Mouse (Mus musculus) forebrain, embryonic 16.5 days (tissue): ENCODE results near the gene Arap1. TPM values are rescaled to one million over a fixed set of nuclear protein-coding genes. Genes with fewer than 3 reads are reported as not detected.
A peak's percentile ranks its signal among the peaks of the same experiment; 100 is the strongest.

Experiments used
- ATAC-seq: fragments of 200-750 bp; cut with Nextera tagmentation; 2 replicates; pipeline ENCODE4 v1.8.0; 2017; ENCODE audit warnings: mild to moderate bottlenecking, moderate library complexity
- H3K27ac ChIP-seq: fragments of 300-500 bp; sonication (generic); 2 replicates; pipeline ENCODE4 v1.5.1; 2014; ENCODE audit warnings: low read length, control low read depth
- H3K27me3 ChIP-seq: fragments of 300-500 bp; sonication (generic); replicated peaks from 2 replicates; pipeline ENCODE4 v1.6.1; 2014; ENCODE audit warnings: low read length; ENCODE audit not compliant: control insufficient read depth, insufficient read depth
- H3K36me3 ChIP-seq: fragments of 300-500 bp; sonication (generic); 2 replicates; pipeline ENCODE4 v1.6.1; 2014; ENCODE audit not compliant: control insufficient read depth, insufficient read depth
- H3K4me1 ChIP-seq: fragments of 300-500 bp; sonication (generic); replicated peaks from 2 replicates; pipeline ENCODE4 v1.6.1; 2014; ENCODE audit warnings: low read length; ENCODE audit not compliant: control insufficient read depth, insufficient read depth
- H3K4me2 ChIP-seq: fragments of 300-500 bp; sonication (generic); 2 replicates; pipeline ENCODE4 v1.6.1; 2014; ENCODE audit warnings: mild to moderate bottlenecking, low read length, control low read depth
- H3K4me3 ChIP-seq: fragments of 300-500 bp; sonication (generic); replicated peaks from 2 replicates; pipeline ENCODE4 v1.5.1; 2014; ENCODE audit warnings: mild to moderate bottlenecking, low read length, control low read depth
- H3K9ac ChIP-seq: fragments of 300-500 bp; sonication (generic); replicated peaks from 2 replicates; pipeline ENCODE4 v1.6.1; 2014; ENCODE audit warnings: low read depth, low read length, control low read depth
- H3K9me3 ChIP-seq: fragments of 300-500 bp; sonication (generic); 2 replicates; pipeline ENCODE4 v1.6.1; 2016; ENCODE audit warnings: low read length; ENCODE audit not compliant: control insufficient read depth
- WGBS: fragments of 180-500 bp; shearing (Covaris S2); extraction: QIAGEN DNeasy Blood & Tissue Kit; methylation state at CpG from one replicate; pipeline ENCODE4 v1.1.7; 2014; 5-methylcytosine and 5-hydroxymethylcytosine counted together
- polyA plus RNA-seq: library from polyadenylated mRNA; unstranded; fragments of >200 nt; fragmentation: Nextera tagmentation; extraction: Ambion mirVana; gene quantifications from 2 replicates; pipeline ENCODE4 v1.2.1, GENCODE M21; 2015

The Arap1 gene
- polyA plus RNA-seq, 1 experiment from 2014 or later, result 8.8 TPM

DNA sequence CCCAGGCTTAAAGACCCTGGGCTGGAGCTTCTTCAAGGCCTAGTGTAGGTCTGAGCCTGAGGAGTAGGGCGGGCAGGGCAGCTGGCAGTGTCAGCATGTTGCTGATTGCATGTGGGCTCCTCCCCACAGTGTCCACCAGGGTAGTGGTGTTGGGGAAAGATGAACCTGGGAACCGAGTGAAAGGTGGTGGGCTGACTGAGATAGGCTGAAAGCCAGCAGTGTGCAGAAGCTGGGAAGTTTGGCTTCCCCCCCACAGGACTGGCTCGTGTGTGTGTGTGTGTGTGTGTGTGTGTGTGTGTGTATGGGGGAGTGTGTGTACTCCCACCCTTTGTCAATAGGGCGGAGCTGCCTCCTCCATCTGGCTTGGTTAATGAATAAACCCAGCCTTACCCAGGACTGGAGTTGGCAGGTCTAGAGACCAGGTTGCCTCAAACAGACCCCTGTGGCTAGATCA lies 24.7 kb upstream of the Arap1 start:
- no peak overlapping the region for H3K4me2 ChIP-seq
- no peaks in the 10 kb centered on the region; the same call in 1 of the 2 replicates for H3K27me3 ChIP-seq
- H3K27ac ChIP-seq, result no peak overlapping the region
- ATAC-seq, result no peak
- no peaks in the 10 kb centered on the region for H3K36me3 ChIP-seq
- WGBS, result 77% methylated on average over 4 of the region's 4 CpGs
- no peak overlapping the region for H3K4me3 ChIP-seq
- no peak overlapping the region for H3K9ac ChIP-seq
- H3K9me3 ChIP-seq, result no peaks in the 10 kb centered on the region
- peaks cover 12% of the 10 kb centered on the region for H3K4me1 ChIP-seq

DNA sequence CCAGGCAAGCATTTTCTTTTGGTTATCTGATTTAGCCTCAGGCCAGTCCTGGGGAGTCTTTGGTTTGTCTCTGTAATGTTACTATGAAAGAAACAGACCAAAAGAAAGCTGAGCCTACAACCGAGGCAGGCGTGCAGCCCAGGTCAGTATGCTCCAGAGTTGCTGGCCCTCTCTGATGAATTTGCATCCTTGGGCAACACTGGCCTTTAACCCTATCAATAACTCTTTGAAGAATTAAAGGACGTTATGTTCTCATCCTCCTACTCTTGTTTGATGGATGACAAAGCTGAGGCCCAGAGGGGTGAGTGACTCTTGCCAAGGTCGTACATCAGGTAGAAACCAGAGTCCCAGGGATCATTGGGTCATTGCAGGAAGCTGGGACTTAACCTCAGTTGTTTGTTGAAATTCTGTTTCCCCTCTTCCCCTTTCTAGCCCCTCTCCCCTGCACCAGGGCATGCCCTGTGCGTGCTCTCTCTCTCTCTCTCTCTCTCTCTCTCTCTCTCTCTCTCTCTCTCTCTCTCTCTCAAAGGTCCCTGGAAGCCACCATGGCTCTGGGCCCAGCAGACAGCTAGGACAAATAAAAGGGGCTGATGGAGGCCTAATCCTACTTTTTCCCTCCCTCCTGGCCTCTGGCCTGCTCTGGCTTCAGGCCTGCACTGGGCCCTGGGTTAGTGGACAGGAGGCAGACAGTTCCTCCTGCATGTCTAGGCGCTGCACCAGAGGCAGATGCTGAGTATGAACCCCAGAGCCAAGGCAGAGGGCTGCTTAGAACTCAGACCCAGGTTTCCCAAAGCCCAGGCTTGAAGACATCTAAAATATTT lies 23.5 kb upstream of the Arap1 start:
- Histone ChIP-seq H3K9me3 (no peaks in the 10 kb centered on the region), H3K9ac (no peak overlapping the region), H3K27ac (no peak overlapping the region), H3K4me2 (no peak overlapping the region), H3K36me3 (no peaks in the 10 kb centered on the region), H3K27me3 (no peaks in the 10 kb centered on the region; the same call in 1 of the 2 replicates), H3K4me3 (no peak overlapping the region), H3K4me1 (peaks cover 23% of the 10 kb centered on the region)
- no peak for ATAC-seq
- WGBS, result 62% methylated on average over 6 of the region's 6 CpGs

DNA sequence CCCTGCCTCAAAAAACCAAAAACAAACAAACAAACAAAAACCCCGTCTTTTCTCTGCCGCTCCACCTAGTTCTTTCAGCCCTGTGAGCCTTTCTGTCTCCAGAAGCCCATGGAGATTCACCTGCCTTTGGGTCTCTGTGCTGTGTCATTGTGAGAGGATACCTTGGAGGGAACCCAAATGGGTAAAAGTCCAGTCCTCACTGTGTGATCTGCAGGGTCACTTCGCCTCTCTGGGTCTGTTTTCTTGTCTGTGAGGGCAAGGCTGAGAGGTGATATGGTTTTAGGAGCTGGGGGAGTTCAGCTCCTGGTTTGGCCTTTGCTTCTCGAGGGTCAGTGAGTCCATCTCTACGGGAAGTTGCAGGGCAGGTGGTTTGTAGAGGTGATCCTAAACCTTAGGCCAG lies 21.9 kb upstream of the Arap1 start:
- Histone ChIP-seq H3K9ac (no peak overlapping the region), H3K27me3 (no peaks in the 10 kb centered on the region; the same call in 1 of the 2 replicates)

DNA sequence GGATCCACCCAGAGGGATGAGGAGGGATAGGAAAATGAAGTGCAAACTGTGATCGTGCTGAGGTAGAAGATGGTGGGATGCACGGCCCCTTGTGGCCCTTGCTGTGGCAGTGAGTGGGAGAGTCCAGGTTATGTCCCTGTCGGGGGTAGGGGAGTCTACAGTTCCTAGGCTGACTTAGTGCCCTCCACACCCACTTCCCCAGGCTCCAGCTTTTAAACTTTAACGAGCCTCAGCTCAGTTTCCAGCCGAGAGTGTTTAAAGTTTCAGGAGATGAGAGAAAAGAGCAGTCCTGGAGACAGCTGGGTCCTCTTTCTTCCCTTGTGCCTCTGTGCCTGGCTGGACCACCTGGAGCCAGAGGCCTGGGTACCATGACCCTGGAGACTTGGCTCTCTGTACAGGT lies 20.6 kb upstream of the Arap1 start:
- Histone ChIP-seq H3K27ac (no peak overlapping the region), H3K9ac (no peak overlapping the region), H3K4me1 (peaks cover 15% of the 10 kb centered on the region), H3K9me3 (no peaks in the 10 kb centered on the region), H3K36me3 (no peaks in the 10 kb centered on the region), H3K4me3 (no peak overlapping the region), H3K4me2 (no peak overlapping the region), H3K27me3 (no peaks in the 10 kb centered on the region; the same call in 1 of the 2 replicates)
- 49% methylated on average over 5 of the region's 5 CpGs for WGBS
- ATAC-seq, result no peak

More for the DNA sequence above, 21.9 kb upstream of the Arap1 start:
- no peak overlapping the region for H3K4me2 ChIP-seq
- H3K4me1 ChIP-seq, result peaks cover 21% of the 10 kb centered on the region
- H3K4me3 ChIP-seq, result no peak overlapping the region
- 92% methylated on average over 5 of the region's 5 CpGs for WGBS
- H3K9me3 ChIP-seq, result no peaks in the 10 kb centered on the region
- no peaks in the 10 kb centered on the region for H3K36me3 ChIP-seq
- no peak for ATAC-seq
- no peak overlapping the region for H3K27ac ChIP-seq

DNA sequence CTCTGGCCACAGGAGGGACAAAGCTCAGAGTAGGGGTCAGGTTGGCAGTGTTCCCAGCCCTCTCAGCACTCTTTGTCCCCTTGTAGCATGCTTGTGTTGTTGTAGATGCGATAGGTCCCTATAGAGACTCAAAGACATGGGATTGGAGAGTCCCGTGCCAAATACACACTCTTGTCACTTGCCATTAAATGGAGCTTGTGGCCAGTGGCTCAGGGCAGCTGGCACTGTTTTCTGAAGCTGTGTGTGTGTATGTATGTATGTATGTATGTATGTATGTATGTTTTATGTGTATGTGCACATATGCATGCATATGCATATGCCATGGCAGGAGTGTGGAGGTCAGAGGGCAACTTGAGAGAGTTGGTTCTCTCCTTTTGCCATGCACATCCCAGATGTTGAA lies 20.1 kb upstream of the Arap1 start:
- no peaks in the 10 kb centered on the region for H3K27me3 ChIP-seq
- H3K4me3 ChIP-seq, result no peak overlapping the region
- H3K9ac ChIP-seq, result no peak overlapping the region
- WGBS, result 78% methylated on average over 2 of the region's 2 CpGs
- H3K4me2 ChIP-seq, result no peak overlapping the region
- H3K9me3 ChIP-seq, result no peaks in the 10 kb centered on the region
- no peaks in the 10 kb centered on the region for H3K36me3 ChIP-seq
- no peak overlapping the region for H3K27ac ChIP-seq
- peaks cover 15% of the 10 kb centered on the region for H3K4me1 ChIP-seq
- no peak for ATAC-seq

DNA sequence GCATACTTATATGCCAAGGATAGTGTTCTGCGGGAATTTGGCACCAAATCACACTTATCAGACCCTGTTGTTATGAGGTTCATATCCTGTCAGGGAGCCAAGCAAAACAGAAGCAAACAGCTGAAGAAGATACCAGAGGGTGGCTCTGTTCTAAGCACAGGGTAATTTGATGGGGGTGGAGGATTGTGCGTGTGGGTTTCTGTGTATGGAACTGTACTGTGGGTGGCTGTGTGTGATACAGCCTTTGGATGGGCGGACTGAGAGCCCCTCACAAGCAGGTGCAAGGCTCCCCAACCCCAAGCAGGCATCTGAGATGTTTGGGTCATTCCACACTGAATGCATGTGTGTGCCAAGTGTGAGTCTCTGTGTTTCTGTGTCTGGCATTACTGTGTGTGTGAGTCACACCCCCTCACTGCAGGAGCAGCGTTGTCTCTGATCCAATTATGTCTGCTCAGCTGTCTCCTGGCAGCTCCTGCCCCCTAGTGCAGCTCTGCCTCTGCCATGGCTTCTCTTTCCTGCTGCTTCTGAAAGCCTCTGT lies 19.2 kb upstream of the Arap1 start:
- WGBS, result 44% methylated on average over 4 of the region's 4 CpGs
- Histone ChIP-seq H3K4me1 (peaks cover 15% of the 10 kb centered on the region), H3K4me3 (no peak overlapping the region), H3K36me3 (no peaks in the 10 kb centered on the region), H3K27ac (peak overlapping the region; percentile 49), H3K27me3 (no peaks in the 10 kb centered on the region), H3K9me3 (no peaks in the 10 kb centered on the region), H3K9ac (peak overlapping the region; percentile 18; the same call in 1 of the 2 replicates), H3K4me2 (no peak overlapping the region)
- ATAC-seq, result peak; percentile 81

DNA sequence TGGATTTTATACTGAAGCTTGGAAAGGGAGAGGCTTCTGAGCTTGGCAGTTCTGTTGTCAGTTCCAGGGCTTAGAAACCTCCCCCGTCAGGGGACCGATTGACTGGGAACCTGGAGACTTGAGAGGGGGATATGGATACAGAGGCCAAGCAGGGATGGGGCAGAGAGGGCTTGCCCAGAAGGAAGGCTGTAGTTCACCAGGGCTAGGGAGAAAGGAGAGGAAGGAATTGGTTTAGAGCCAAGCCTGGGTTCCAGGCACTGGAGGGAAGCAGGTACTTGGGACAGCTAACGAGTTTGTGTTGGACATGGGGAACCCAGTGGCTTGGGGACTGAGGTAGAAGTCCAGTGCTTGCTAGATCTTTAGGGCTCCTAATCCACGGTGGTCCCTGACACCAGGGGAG lies 18.3 kb upstream of the Arap1 start:
- no peaks in the 10 kb centered on the region for H3K9me3 ChIP-seq
- H3K4me2 ChIP-seq, result no peak overlapping the region
- WGBS, result 50% methylated on average over 4 of the region's 4 CpGs
- peaks cover 15% of the 10 kb centered on the region for H3K4me1 ChIP-seq
- H3K27me3 ChIP-seq, result no peaks in the 10 kb centered on the region
- ATAC-seq, result no peak
- H3K36me3 ChIP-seq, result no peaks in the 10 kb centered on the region
- no peak overlapping the region for H3K4me3 ChIP-seq
- H3K27ac ChIP-seq, result no peak overlapping the region; the same call in 1 of the 2 replicates
- H3K9ac ChIP-seq, result peak overlapping the region; percentile 16; the same call in 1 of the 2 replicates

DNA sequence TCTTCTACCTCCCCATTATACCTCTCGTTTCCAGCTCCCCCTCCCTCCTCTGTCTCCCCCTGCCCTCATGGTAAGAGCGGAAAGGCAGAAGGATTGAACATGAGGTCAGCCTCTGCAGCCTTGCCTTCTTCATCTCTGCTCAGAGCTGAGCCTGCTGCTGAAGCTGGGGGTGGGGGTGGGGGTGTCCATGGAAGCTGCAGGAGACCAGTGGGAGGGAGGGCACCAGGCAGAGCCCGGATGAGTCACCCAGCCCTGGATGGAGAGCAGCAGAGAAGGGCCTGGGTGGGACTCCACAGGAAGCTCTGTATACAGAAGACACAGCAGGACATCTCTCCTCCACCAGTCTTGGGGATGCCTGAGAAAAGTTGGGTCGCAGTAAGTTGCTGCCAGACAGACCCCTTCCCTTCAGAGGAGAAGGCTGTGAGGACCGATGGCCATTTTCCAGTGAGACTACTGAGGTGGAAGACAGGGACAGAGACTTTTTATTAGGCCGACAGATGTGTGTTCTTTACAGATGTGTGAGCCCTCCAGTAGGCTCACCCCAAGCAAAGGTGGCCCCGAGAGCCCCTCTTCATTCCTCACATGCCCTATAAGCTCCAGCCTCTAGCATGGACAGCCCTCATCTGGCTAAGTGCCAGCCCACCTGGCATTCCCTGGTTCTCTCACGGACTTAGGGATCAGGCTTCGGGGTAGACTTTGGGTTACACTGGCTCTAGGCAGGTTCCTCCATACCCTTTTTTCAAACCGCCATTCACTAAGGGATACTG lies 17.6 kb upstream of the Arap1 start:
- Histone ChIP-seq H3K27me3 (no peaks in the 10 kb centered on the region), H3K4me3 (no peak overlapping the region), H3K4me2 (no peak overlapping the region), H3K9me3 (no peaks in the 10 kb centered on the region), H3K27ac (no peak overlapping the region), H3K36me3 (no peaks in the 10 kb centered on the region), H3K4me1 (peaks cover 15% of the 10 kb centered on the region), H3K9ac (no peak overlapping the region)
- 69% methylated on average over 10 of the region's 10 CpGs for WGBS
- ATAC-seq, result no peak

DNA sequence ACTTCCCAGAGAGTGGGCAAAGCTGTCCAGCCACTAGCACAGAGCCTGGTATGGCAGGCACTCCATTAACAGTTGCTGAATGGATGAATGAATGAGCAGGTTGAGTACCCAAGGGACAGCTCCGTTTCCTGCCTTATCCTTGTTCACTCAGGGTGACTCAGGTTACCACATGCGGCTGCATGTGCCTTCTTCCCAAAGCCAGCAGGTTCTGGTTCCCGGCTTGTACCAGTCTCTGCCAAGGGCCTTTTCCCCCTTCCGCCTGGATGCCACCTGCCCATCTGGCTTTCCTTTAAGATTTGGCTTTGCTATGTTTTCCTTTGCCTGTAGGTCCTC lies 17.1 kb upstream of the Arap1 start:
- no peaks in the 10 kb centered on the region for H3K9me3 ChIP-seq
- no peak for ATAC-seq
- no peak overlapping the region for H3K4me3 ChIP-seq
- H3K9ac ChIP-seq, result no peak overlapping the region
- H3K4me2 ChIP-seq, result no peak overlapping the region
- no peak overlapping the region for H3K27ac ChIP-seq
- H3K36me3 ChIP-seq, result no peaks in the 10 kb centered on the region
- peaks cover 15% of the 10 kb centered on the region for H3K4me1 ChIP-seq
- WGBS, result 64% methylated on average over 4 of the region's 4 CpGs
- no peaks in the 10 kb centered on the region for H3K27me3 ChIP-seq
